Mouse (Mus musculus) hindbrain, embryonic 12.5 days (tissue): ENCODE results near the gene Myrfl. TPM values are rescaled to one million over a fixed set of nuclear protein-coding genes. Genes with fewer than 3 reads are reported as not detected.

Experiments
- ATAC-seq: fragments of 200-750 bp; cut with Nextera tagmentation; 2 replicates; pipeline ENCODE4 v1.8.0; 2017; ENCODE audit warnings: moderate TSS enrichment; ENCODE audit not compliant: low FRiP score
- H3K27ac ChIP-seq: fragments of 300-500 bp; sonication (generic); 2 replicates; pipeline ENCODE4 v1.5.1; 2016; ENCODE audit warnings: mild to moderate bottlenecking
- H3K27me3 ChIP-seq: fragments of 300-500 bp; sonication (generic); 2 replicates; pipeline ENCODE4 v1.6.1; 2016; ENCODE audit warnings: mild to moderate bottlenecking
- H3K36me3 ChIP-seq: fragments of 300-500 bp; sonication (generic); 2 replicates; pipeline ENCODE4 v1.6.1; 2016; ENCODE audit warnings: mild to moderate bottlenecking
- H3K4me1 ChIP-seq: fragments of 300-500 bp; sonication (generic); 2 replicates; pipeline ENCODE4 v1.6.1; 2016
- H3K4me2 ChIP-seq: fragments of 300-500 bp; sonication (generic); replicated peaks from 2 replicates; pipeline ENCODE4 v1.6.1; 2016; ENCODE audit warnings: mild to moderate bottlenecking
- H3K4me3 ChIP-seq: fragments of 300-500 bp; sonication (generic); 2 replicates; pipeline ENCODE4 v1.5.1; 2016; ENCODE audit warnings: mild to moderate bottlenecking
- H3K9ac ChIP-seq: fragments of 300-500 bp; sonication (generic); 2 replicates; pipeline ENCODE4 v1.6.1; 2016; ENCODE audit warnings: mild to moderate bottlenecking, moderate library complexity
- H3K9me3 ChIP-seq: fragments of 300-500 bp; sonication (generic); replicated peaks from 2 replicates; pipeline ENCODE4 v1.6.1; 2016; ENCODE audit warnings: mild to moderate bottlenecking
- WGBS: fragments of 180-500 bp; shearing (Covaris S2); methylation state at CpG from one replicate; pipeline ENCODE4 v1.1.7; 2016; 5-methylcytosine and 5-hydroxymethylcytosine counted together
- polyA plus RNA-seq: library from polyadenylated mRNA; unstranded; fragments of >200 nt; fragmentation: Nextera tagmentation; extraction: Ambion mirVana; gene quantifications from 2 replicates; pipeline ENCODE4 v1.2.1, GENCODE M21; 2016

Gene Myrfl
- polyA plus RNA-seq, 1 experiment from 2014 or later: 0.17 TPM

DNA sequence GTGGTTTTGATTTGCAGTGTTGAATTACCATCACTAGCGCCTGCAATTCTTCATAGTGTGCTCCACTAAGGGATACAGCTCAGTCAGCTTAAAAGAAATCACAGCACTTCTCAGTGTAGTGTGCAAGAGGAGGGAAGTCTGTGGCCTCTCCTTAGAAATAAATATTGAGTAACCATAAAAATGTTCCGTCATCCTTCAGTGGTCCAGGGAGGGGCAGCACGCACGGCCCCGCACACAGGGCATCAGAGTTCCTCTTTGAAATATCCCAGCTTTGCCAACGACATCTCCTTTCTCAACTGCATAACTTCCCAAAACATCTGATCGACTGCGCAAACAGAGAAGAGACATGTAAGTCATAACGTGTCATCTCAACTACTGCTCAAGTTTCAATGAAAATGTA is 10.1 kb upstream of the Myrfl start:
- Histone ChIP-seq H3K36me3 (peaks cover 60% of the 10 kb centered on the region), H3K9ac (no peak overlapping the region), H3K4me3 (no peak overlapping the region), H3K9me3 (no peaks in the 10 kb centered on the region), H3K27ac (no peak overlapping the region), H3K27me3 (no peaks in the 10 kb centered on the region), H3K4me1 (0 out of 2 replicates have a peak, but pooled peaks cover 3% of the 10 kb centered on the region), H3K4me2 (no peak overlapping the region)
- 97% methylated on average over 9 of the region's 9 CpGs for WGBS
- no peak for ATAC-seq

DNA sequence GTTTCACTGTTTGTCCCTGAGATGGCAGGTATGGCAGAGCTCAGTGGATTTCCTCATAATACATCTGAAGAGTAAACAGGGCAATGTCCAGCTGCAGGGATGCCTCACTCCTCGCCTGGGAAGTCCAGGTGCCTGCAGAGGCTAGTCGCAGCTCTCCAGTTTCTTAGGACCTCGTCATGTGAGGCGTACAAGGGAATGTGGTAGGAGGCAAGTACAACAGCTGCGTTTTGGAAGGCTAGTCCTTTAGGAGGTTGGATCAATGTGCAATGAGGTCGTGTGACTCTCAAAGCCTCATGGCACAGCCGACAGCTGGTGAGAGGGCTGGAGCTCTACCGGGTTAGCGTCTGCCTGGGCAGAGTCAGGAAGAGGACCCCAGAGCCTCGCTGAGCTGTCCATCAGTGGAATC is 7.8 kb upstream of the Myrfl start:
- no peak for ATAC-seq
- Histone ChIP-seq H3K36me3 (peaks cover 44% of the 10 kb centered on the region), H3K4me3 (no peak overlapping the region), H3K4me1 (0 out of 2 replicates have a peak, but pooled peaks cover 3% of the 10 kb centered on the region), H3K9me3 (no peaks in the 10 kb centered on the region), H3K4me2 (no peak overlapping the region), H3K27me3 (no peaks in the 10 kb centered on the region), H3K9ac (no peak overlapping the region), H3K27ac (no peak overlapping the region)
- WGBS: 85% methylated on average over 10 of the region's 10 CpGs

DNA sequence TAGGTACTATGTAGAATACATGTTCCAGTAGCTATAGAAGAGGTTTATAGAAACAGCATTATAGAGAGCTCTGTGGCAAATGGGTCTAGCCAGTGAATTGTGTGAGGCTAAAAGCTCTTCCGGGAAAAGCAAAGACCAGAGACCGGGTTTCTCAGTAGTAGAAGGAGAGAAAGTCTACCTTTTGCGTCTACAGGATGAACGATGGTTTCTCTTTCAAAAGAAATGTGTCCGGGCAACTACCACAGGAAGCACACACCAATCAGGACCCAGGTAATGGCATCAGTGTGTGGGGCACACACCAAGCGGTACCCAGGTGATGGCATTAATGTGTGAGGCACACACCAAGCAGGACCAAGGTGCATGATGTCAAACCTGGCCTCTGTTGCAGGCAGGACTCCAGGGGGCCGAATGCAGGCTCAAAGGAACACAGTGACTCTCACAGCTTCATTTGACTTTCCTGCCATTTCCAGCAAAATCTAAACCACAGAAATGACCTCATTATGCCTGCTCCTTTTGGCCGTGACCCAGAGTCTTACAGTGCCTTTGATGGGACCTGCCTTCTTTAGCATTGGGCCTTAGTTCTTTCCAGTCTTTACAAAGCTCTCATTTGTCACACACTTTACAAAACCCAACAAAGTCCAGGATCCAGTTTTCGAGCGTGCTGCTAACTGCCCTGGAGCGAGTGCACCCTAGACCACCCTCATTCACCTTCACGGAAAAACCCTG is 1.4 kb downstream of the Myrfl start:
- Histone ChIP-seq H3K4me1 (no peaks in the 10 kb centered on the region), H3K4me3 (no peak overlapping the region), H3K9ac (no peak overlapping the region), H3K27ac (no peak overlapping the region), H3K9me3 (no peaks in the 10 kb centered on the region), H3K4me2 (no peak overlapping the region), H3K36me3 (no peaks in the 10 kb centered on the region), H3K27me3 (no peaks in the 10 kb centered on the region)
- 88% methylated on average over 12 of the region's 12 CpGs for WGBS
- ATAC-seq: no peak

DNA sequence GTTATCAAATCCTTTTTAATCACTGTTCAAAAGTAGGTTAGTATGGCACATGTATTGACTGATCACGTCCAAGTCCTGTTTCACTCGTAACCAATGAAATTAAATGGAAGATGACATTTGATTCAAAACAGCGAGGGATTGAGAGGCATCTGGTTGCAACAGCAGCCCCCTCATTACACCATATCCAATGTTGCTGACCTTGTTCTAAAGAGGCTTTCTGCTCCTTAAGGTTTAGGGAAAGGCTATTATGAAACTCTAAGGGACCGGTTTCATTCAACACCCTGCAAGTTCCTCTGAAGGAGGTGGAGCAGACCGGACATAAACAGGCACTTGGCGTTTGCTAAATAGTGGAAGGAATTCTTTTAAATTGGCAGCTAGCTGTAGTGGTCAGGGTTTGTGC is 2.2 kb downstream of the Myrfl start:
- Histone ChIP-seq H3K36me3 (no peaks in the 10 kb centered on the region), H3K4me2 (no peak overlapping the region), H3K9ac (no peak overlapping the region), H3K4me1 (no peaks in the 10 kb centered on the region), H3K27me3 (no peaks in the 10 kb centered on the region), H3K4me3 (no peak overlapping the region), H3K27ac (no peak overlapping the region), H3K9me3 (no peaks in the 10 kb centered on the region)
- WGBS: 81% methylated on average over 6 of the region's 6 CpGs
- no peak for ATAC-seq

DNA sequence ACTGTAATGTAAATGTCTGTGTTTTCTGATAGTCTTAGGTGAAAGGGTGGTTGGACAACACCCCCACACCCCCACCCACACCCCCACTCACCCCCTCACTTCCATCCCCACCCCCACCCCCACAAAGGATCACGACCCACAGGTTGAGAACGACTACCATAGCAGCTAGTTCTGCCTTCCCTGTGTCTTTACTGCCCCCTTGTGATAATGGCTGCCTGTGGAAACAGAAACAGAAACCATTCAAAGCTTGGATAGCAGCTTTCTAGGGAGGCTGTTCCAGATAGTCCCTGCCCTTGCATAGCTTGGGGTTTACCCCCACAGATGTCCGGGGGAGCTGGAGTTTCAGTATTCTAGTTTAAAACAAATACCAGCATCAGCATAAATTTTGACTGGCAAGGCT is 3.0 kb downstream of the Myrfl start:
- ATAC-seq: no peak
- WGBS: 21% methylated on average over 3 of the region's 3 CpGs

DNA sequence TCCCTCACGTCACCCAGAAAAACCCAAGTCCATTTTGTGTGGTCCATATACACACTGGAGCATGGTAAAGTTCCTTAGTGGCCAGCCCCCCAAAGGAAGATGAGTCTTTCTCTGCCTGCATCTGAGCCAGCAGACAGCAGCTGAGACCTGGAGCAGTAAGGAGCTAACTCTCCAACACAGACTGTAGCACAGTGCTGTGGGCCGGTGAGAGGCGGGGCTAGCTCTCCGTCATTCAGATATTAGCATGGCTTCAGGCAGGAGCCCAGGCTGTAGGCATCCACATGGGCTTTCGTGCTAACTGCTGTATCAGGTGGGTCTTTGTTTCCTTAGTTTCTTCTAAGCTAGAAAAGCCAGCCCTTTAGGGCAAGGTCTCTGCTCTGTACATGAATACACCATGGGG is 6.1 kb downstream of the Myrfl start:
- Histone ChIP-seq H3K4me1 (no peaks in the 10 kb centered on the region), H3K9me3 (no peaks in the 10 kb centered on the region), H3K27ac (no peak overlapping the region), H3K4me2 (no peak overlapping the region), H3K9ac (no peak overlapping the region), H3K27me3 (no peaks in the 10 kb centered on the region), H3K36me3 (no peaks in the 10 kb centered on the region), H3K4me3 (no peak overlapping the region)
- 39% methylated on average over 5 of the region's 5 CpGs for WGBS
- ATAC-seq: peak; percentile 64; the same call in 1 of the 2 replicates

More for the DNA sequence above, 3.0 kb downstream of the Myrfl start:
- no peaks in the 10 kb centered on the region for H3K4me1 ChIP-seq
- no peak overlapping the region for H3K4me2 ChIP-seq
- no peaks in the 10 kb centered on the region for H3K36me3 ChIP-seq
- H3K9me3 ChIP-seq: no peaks in the 10 kb centered on the region
- H3K9ac ChIP-seq: no peak overlapping the region
- H3K27me3 ChIP-seq: no peaks in the 10 kb centered on the region
- no peak overlapping the region for H3K4me3 ChIP-seq
- no peak overlapping the region for H3K27ac ChIP-seq

DNA sequence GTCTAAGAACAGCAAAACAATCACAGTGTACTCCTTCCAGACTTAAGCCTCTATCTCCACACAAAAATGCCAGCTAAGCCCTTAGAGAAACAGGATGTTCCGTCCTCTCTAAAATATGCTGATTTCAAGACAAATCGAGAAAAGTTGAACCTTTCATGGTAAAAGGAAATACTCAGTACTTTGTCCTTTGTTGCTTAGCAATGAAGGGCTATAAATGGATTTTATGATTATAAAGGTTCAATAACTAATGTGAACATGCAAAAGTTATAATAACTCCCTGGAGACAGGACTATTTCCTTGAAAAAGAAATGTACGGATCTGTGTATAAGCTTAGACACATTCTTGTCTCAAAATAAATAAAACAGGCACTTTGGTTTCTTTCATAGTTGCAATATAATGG is 12.2 kb downstream of the Myrfl start:
- no peak for ATAC-seq
- H3K4me2 ChIP-seq: no peak overlapping the region
- 86% methylated on average over 3 of the region's 3 CpGs for WGBS

DNA sequence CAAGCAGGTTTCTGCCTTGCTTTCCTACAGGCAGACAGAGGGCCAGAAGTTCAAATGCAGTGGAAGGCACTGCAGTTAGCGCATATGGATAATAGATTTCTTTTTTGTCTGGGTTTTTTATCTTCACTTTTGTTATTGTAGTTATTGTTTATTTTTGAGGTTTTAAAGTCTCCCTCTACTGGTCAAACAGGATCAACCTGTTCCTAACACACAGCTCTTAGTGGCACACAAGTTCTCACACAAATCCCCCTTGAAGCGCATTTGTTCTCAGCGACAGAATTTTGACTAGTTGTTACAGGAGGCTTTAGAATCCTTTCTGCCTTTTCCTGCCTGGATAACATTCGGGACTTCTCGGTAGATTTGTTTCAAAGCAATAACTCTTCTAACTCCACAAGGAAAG is 13.2 kb downstream of the Myrfl start:
- no peaks in the 10 kb centered on the region for H3K4me1 ChIP-seq
- 73% methylated on average over 5 of the region's 5 CpGs for WGBS
- no peak overlapping the region for H3K27ac ChIP-seq
- ATAC-seq: no peak
- H3K36me3 ChIP-seq: no peaks in the 10 kb centered on the region
- no peaks in the 10 kb centered on the region for H3K9me3 ChIP-seq
- no peak overlapping the region for H3K4me2 ChIP-seq
- H3K27me3 ChIP-seq: no peaks in the 10 kb centered on the region
- no peak overlapping the region for H3K9ac ChIP-seq
- no peak overlapping the region for H3K4me3 ChIP-seq

More for the DNA sequence above, 12.2 kb downstream of the Myrfl start:
- Histone ChIP-seq H3K27ac (no peak overlapping the region), H3K9ac (no peak overlapping the region), H3K27me3 (no peaks in the 10 kb centered on the region), H3K4me3 (no peak overlapping the region), H3K36me3 (no peaks in the 10 kb centered on the region), H3K9me3 (no peaks in the 10 kb centered on the region), H3K4me1 (no peaks in the 10 kb centered on the region)

DNA sequence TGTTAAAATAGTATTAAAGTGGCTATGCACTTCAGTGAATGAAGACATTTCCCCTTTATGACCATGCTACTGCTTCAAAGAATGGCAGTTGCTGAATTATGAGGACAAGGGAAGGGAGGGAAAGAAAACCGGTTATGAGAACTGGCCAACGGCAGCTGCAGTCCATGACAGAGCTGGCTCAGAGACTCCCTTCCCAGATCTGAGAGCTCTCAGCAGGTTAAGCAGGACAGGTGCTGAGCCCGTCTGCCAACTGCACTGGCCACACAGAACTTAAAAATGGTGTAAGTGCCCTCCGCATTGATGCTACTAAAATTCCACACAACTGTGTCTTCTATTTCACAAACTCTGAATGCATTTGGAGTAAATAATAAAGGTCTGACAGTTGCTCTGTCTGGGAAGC is 19.3 kb downstream of the Myrfl start:
- Histone ChIP-seq H3K27ac (no peak overlapping the region), H3K9ac (no peak overlapping the region), H3K36me3 (no peaks in the 10 kb centered on the region), H3K4me1 (no peaks in the 10 kb centered on the region), H3K4me3 (no peak overlapping the region), H3K27me3 (no peaks in the 10 kb centered on the region), H3K9me3 (no peaks in the 10 kb centered on the region), H3K4me2 (no peak overlapping the region)
- 88% methylated on average over 4 of the region's 4 CpGs for WGBS
- no peak for ATAC-seq

DNA sequence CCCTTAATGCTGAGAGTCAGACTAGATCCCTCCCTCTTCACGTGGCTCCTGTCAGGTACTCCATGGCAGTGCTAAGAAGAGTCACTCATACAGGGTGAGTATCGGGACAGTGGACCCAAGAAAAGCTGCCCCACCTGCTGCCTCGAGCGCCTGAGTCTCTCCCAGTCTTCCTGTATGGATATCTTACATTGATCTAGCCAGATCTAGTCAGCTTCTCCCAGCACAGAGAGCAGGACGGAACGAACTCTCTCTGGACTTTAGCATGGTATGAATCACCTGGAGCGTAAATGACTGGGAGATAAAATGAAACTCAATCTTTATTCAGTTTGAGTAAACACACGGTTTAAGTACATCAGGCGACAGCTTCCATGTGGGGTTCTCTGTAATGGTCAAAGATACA is 22.2 kb downstream of the Myrfl start:
- Histone ChIP-seq H3K36me3 (no peaks in the 10 kb centered on the region), H3K27ac (no peak overlapping the region), H3K9ac (no peak overlapping the region), H3K9me3 (no peaks in the 10 kb centered on the region), H3K4me1 (peaks cover 6% of the 10 kb centered on the region; the same call in 1 of the 2 replicates), H3K4me3 (no peak overlapping the region), H3K4me2 (no peak overlapping the region), H3K27me3 (no peaks in the 10 kb centered on the region)
- no peak for ATAC-seq
- WGBS: 83% methylated on average over 9 of the region's 9 CpGs

DNA sequence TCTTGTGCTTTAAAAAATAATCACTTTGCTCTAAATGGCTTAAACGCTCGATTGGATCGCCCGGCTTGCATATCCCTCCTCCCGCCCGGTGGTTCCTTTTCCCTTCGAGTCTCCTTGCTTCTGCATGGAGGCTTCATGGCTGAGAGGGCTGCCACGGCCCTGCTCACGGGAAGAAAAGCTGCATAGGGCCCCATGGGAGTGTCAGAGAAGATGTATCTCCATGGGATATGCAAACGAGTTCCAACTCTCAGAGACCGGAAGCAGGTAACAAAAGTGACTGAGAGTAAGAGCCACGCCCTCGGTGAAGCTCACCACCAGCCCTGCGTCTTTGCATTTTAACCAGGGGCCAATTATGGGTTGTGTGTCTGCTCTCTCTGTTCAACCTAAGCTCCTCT is 24.7 kb downstream of the Myrfl start:
- Histone ChIP-seq H3K4me2 (no peak overlapping the region), H3K27me3 (no peaks in the 10 kb centered on the region), H3K36me3 (no peaks in the 10 kb centered on the region), H3K4me1 (peaks cover 6% of the 10 kb centered on the region; the same call in 1 of the 2 replicates), H3K4me3 (no peak overlapping the region), H3K9me3 (no peaks in the 10 kb centered on the region), H3K27ac (no peak overlapping the region), H3K9ac (no peak overlapping the region)
- ATAC-seq: no peak
- WGBS: 76% methylated on average over 14 of the region's 14 CpGs

DNA sequence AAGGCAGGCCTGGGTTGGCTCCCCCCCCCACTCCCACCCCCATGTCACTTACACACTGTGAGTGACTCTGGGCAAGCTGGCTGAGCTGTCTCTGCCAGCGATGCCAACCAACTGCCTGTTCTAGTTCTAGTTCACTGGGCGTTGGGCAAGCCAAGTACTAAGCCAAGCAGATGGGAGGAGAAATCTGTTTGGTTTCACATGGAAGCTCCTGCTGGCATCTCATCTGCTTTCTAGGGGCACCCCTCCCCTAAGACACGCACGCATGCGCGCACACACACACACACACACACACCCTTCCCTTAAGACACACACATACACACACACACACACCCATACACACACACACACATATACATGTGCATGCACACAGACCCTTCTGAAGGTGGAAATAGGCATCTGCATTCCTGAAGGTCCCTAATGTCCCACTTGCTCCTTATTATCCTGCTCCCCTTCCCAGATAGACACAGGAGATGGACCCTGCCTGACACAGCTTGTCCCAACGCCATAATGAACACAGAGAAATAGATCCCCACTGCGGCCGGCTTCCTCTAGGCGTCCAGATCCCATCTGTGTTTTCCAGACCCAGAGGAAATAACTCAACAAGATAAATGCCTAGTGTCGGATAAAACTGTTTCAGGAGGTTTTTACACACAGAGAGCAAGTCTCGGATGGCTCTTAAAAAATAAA is 25.2 kb downstream of the Myrfl start:
- Histone ChIP-seq H3K4me3 (no peak overlapping the region), H3K4me2 (no peak overlapping the region), H3K27ac (no peak overlapping the region), H3K9me3 (no peaks in the 10 kb centered on the region), H3K4me1 (peaks cover 6% of the 10 kb centered on the region; the same call in 1 of the 2 replicates), H3K9ac (no peak overlapping the region), H3K36me3 (no peaks in the 10 kb centered on the region), H3K27me3 (no peaks in the 10 kb centered on the region)
- WGBS: 83% methylated on average over 12 of the region's 12 CpGs
- ATAC-seq: no peak

DNA sequence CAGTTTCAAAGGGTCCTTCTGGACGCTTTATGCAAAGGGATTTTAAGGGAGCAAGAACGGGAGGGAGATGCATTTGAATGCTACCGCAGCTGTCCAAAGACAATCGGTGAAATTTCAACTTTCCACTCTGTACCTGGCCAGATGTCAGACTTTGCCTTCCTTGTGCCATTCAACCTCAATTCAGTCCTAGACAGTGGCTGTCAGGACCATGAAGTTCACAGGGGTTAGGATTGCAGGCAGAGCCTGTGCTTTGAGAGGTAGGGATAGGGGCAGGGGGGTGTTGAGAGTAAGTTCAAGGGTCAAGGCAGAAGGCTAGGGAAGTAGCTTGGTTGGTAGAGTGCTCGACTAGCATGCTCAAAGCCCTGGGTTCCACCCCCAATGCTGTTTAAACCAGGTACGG is 25.9 kb downstream of the Myrfl start:
- no peaks in the 10 kb centered on the region for H3K9me3 ChIP-seq
- H3K27me3 ChIP-seq: no peaks in the 10 kb centered on the region
- WGBS: 85% methylated on average over 6 of the region's 6 CpGs
- no peak overlapping the region for H3K4me3 ChIP-seq
- no peaks in the 10 kb centered on the region for H3K36me3 ChIP-seq
- no peak for ATAC-seq
- no peak overlapping the region for H3K9ac ChIP-seq
- no peak overlapping the region for H3K4me2 ChIP-seq
- no peak overlapping the region for H3K27ac ChIP-seq
- H3K4me1 ChIP-seq: peaks cover 6% of the 10 kb centered on the region; the same call in 1 of the 2 replicates
